Mouse (Mus musculus) c-Kit-positive CD71-positive TER-119-positive erythroid progenitor cells, embryonic 14.5 days (primary cell): ENCODE measurements around the gene Rrn3.

ENCODE experiments used
- DNase-seq: peaks from one replicate; pipeline ENCODE4 v3.0.0-alpha.2; 2013; ENCODE audit warnings: low spot score

Rrn3 gene

DNA sequence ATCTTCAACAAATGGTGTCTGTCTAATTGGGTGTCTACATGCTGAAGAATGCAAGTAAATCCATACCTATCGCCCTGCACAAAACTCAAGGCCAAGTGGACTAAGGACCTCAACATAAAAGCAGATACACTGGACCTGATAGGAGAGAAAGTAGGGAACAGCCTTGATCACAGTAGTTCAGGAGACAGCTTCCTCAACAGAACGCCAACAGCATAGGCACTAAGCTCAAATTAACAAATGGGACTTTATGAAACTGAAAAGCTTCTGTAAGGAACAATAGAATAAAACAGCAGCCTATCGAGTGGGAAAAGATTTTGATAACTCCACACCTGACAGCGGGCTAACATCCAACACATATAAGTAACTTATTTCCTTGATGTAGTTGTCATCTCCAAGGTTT is 70.9 kb downstream of the Rrn3 start:
- no peak for DNase-seq

DNA sequence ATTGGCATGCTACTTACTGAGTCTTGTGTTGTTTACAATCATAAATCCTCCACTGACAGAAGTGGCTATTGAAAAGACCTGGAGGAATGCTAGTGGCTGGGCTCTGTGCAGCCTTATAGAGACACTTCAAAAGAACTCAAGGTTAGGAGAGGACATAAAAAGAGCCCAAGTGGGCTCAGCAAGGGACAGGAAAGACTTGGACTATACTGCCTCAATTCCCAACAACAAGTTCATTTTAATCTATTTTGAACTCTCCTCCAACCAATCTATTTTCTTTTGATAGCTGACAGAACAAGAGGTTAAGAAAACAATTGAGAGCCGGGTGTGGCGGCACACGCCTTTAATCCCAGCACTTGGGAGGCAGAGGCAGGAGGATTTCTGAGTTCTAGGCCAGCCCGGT is 73.4 kb downstream of the Rrn3 start:
- no peak for DNase-seq
